Mouse (Mus musculus): ENCODE measurements at regions not wholly inside any gene's neighbourhood (a gene's known extent, or its start where the extent isn't known, plus 50 kb on each side); places are given as distances from the start of the nearest gene placed in this dataset.
A peak's percentile ranks its signal among the peaks of the same experiment; 100 is the strongest.

DNA sequence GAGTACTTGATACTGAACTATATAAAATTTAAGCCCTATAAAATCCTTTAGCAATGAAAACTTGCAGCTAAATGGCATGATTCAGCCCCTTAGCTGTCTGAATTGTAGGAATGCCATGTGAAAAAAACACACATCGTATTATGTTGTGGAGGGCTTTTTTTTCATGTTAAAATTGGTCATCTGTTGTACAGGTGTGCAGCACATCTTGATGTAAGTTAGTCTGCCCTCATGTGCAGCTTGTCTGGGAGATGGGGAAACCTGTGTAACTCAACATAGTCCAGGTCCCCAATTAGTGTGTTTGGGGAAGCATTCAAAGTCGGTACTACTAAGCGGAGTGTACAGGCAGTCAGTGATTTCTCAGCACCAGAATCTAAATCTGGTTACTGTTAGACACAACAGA lies 316.9 kb upstream of the Meox2 start:
- 33% methylated on average over 3 of the region's 3 CpGs for WGBS
- TF ChIP-seq POLR2A (IDR thresholded peaks at IDR 0.05; ENCODE audit: borderline replicate concordance, extremely low read depth, insufficient read depth, insufficient read length): no peak
- no peaks in the 10 kb centered on the region for H3K36me3 ChIP-seq (ENCODE audit: control insufficient read depth, insufficient read depth, low read length)
- H3K27me3 ChIP-seq (ENCODE audit: control insufficient read depth, insufficient read depth, low read length): no peaks in the 10 kb centered on the region
- no peak overlapping the region for H3K27ac ChIP-seq (replicated peaks; ENCODE audit: low read depth, low read length)
- peaks cover 24% of the 10 kb centered on the region for H3K4me1 ChIP-seq (ENCODE audit: control insufficient read depth, insufficient read depth, low read length)
- no peak overlapping the region for H3K4me2 ChIP-seq (replicated peaks; ENCODE audit: low read depth, low read length, severe bottlenecking)
- ATAC-seq (ENCODE audit: low FRiP score, low read depth) (peak; percentile 21; the same call in 1 of the 2 replicates), DNase-seq (ENCODE audit: low spot score) (no peak)
- no peak overlapping the region for H3K9ac ChIP-seq (ENCODE audit: low read depth, low read length, severe bottlenecking)
- no peak overlapping the region for H3K4me3 ChIP-seq (replicated peaks; ENCODE audit: low read length)
- no peaks in the 10 kb centered on the region for H3K9me3 ChIP-seq (ENCODE audit: control insufficient read depth, low read length)

DNA sequence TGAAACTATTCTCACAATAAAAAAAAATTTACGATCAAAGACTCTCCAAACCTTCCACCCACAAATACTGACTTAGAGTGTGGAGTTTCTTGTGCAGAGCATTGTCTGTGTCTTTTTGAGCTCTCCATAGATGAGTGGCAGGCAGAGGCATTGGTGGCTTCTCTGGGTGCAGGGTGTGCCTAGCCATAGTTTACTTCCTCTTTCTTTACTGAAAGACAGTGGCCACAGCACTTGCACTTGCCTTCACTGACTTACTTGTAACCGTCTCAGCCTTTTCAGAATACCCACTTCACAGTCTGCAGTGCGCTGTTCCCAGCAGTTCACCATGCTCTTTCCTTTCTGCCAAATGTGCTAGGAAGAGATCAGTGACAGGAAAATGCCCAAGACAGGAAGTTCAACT lies 316.1 kb upstream of the Meox2 start:
- H3K4me3 ChIP-seq (replicated peaks; ENCODE audit: low read length): no peak overlapping the region
- H3K27me3 ChIP-seq (ENCODE audit: control insufficient read depth, insufficient read depth, low read length): no peaks in the 10 kb centered on the region
- no peak for TF ChIP-seq POLR2A (IDR thresholded peaks at IDR 0.05; ENCODE audit: borderline replicate concordance, extremely low read depth, insufficient read depth, insufficient read length)
- no peak overlapping the region for H3K9ac ChIP-seq (ENCODE audit: low read depth, low read length, severe bottlenecking)
- H3K36me3 ChIP-seq (ENCODE audit: control insufficient read depth, insufficient read depth, low read length): no peaks in the 10 kb centered on the region
- H3K4me2 ChIP-seq (replicated peaks; ENCODE audit: low read depth, low read length, severe bottlenecking): no peak overlapping the region; the same call in 1 of the 2 replicates
- WGBS: 37% methylated on average over 3 of the region's 3 CpGs
- no peaks in the 10 kb centered on the region for H3K9me3 ChIP-seq (ENCODE audit: control insufficient read depth, low read length)
- H3K4me1 ChIP-seq (ENCODE audit: control insufficient read depth, insufficient read depth, low read length): peaks cover 24% of the 10 kb centered on the region
- H3K27ac ChIP-seq (replicated peaks; ENCODE audit: low read depth, low read length): 0 out of 2 replicates have a peak overlapping the region, but pooled peaks have one; percentile 5
- ATAC-seq (ENCODE audit: low FRiP score, low read depth) (no peak), DNase-seq (ENCODE audit: low spot score) (no peak)

DNA sequence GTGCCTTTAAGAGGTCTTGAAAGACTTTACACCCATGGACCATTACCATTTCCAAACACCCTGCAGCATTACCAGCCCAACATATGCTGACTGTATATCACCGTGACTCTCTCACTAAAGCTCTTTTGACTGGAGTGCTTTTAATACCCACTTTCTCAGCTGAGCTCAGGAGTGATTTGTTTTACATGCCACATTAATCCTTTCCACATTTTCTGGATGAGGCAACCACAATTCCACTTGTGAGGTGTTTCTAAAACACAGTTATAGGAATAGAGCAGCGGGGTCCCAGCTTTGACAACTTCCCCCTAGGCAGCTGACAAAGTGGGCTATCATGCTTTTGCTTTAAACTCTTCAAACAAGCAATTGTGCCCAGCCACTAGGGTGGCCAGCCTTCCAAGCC lies 314.5 kb upstream of the Meox2 start:
- TF ChIP-seq POLR2A (IDR thresholded peaks at IDR 0.05; ENCODE audit: borderline replicate concordance, extremely low read depth, insufficient read depth, insufficient read length): no peak
- 8% methylated on average over 2 of the region's 2 CpGs for WGBS
- Histone ChIP-seq H3K27ac (replicated peaks; ENCODE audit: low read depth, low read length) (no peak overlapping the region), H3K4me3 (replicated peaks; ENCODE audit: low read length) (no peak overlapping the region), H3K9ac (ENCODE audit: low read depth, low read length, severe bottlenecking) (no peak overlapping the region), H3K36me3 (ENCODE audit: control insufficient read depth, insufficient read depth, low read length) (no peaks in the 10 kb centered on the region), H3K4me2 (replicated peaks; ENCODE audit: low read depth, low read length, severe bottlenecking) (no peak overlapping the region), H3K9me3 (ENCODE audit: control insufficient read depth, low read length) (no peaks in the 10 kb centered on the region), H3K27me3 (ENCODE audit: control insufficient read depth, insufficient read depth, low read length) (no peaks in the 10 kb centered on the region), H3K4me1 (ENCODE audit: control insufficient read depth, insufficient read depth, low read length) (peaks cover 24% of the 10 kb centered on the region)
- DNase-seq (ENCODE audit: low spot score) (peak; percentile 63), ATAC-seq (ENCODE audit: low FRiP score, low read depth) (peak; percentile 66)

DNA sequence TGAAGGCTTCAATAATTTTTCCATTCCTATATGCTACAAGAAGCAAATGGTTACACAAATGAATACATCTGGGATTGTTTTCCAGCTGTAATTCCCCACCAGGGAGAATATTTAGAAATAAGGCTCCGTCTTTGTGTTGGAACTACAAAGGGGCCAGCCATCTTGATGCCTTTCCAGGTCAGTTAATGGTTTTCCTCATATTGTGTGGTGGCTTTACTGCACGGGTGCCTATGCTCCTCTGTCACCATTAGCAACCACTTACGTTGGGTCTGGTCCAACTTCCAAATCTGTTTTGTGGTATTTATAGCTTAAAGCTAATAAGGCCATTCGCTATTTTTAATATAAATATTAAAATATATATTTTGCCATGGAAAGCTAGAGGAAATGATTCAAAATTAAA lies 312.1 kb upstream of the Meox2 start:
- H3K9ac ChIP-seq (ENCODE audit: low read depth, low read length, severe bottlenecking): no peak overlapping the region
- 28% methylated on average over 4 of the region's 4 CpGs for WGBS
- H3K4me3 ChIP-seq (replicated peaks; ENCODE audit: low read length): no peak overlapping the region
- peak; percentile 38; the same call in 1 of the 2 replicates for ATAC-seq (ENCODE audit: low FRiP score, low read depth)
- no peak overlapping the region for H3K4me2 ChIP-seq (replicated peaks; ENCODE audit: low read depth, low read length, severe bottlenecking)
- no peaks in the 10 kb centered on the region for H3K36me3 ChIP-seq (ENCODE audit: control insufficient read depth, insufficient read depth, low read length)
- no peak for TF ChIP-seq POLR2A (IDR thresholded peaks at IDR 0.05; ENCODE audit: borderline replicate concordance, extremely low read depth, insufficient read depth, insufficient read length)
- H3K4me1 ChIP-seq (ENCODE audit: control insufficient read depth, insufficient read depth, low read length): peaks cover 20% of the 10 kb centered on the region
- H3K27ac ChIP-seq (replicated peaks; ENCODE audit: low read depth, low read length): no peak overlapping the region
- no peaks in the 10 kb centered on the region for H3K9me3 ChIP-seq (ENCODE audit: control insufficient read depth, low read length)
- DNase-seq (ENCODE audit: low spot score): peak; percentile 69
- no peaks in the 10 kb centered on the region for H3K27me3 ChIP-seq (ENCODE audit: control insufficient read depth, insufficient read depth, low read length)

DNA sequence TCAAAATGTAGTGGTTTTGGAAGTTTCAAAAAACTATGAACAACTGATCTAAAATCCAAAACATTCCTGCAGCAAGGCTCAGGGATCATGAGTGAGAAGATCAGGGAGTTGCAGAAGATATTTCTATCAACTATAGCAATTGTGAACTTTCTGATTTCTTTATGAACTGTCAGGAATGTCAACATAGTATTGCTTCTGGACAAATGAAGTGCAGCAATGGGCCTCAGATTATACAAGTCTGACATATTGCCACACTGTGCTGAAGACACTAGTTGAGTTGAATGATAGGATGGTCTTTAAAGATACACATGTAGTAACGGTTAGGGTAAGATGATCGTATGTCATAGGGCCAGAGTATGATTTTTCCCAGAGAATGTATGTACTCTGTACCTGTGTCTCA lies 290.4 kb upstream of the Meox2 start:
- 95% methylated on average over 2 of the region's 2 CpGs for WGBS
- Histone ChIP-seq H3K27me3 (ENCODE audit: control insufficient read depth, insufficient read depth, low read length) (no peaks in the 10 kb centered on the region), H3K9ac (ENCODE audit: low read depth, low read length, severe bottlenecking) (no peak overlapping the region), H3K27ac (replicated peaks; ENCODE audit: low read depth, low read length) (no peak overlapping the region), H3K9me3 (ENCODE audit: control insufficient read depth, low read length) (no peaks in the 10 kb centered on the region), H3K4me1 (ENCODE audit: control insufficient read depth, insufficient read depth, low read length) (no peaks in the 10 kb centered on the region), H3K4me3 (replicated peaks; ENCODE audit: low read length) (no peak overlapping the region), H3K4me2 (replicated peaks; ENCODE audit: low read depth, low read length, severe bottlenecking) (no peak overlapping the region), H3K36me3 (ENCODE audit: control insufficient read depth, insufficient read depth, low read length) (no peaks in the 10 kb centered on the region)
- TF ChIP-seq POLR2A (IDR thresholded peaks at IDR 0.05; ENCODE audit: borderline replicate concordance, extremely low read depth, insufficient read depth, insufficient read length): no peak
- ATAC-seq (ENCODE audit: low FRiP score, low read depth) (no peak), DNase-seq (ENCODE audit: low spot score) (no peak)

DNA sequence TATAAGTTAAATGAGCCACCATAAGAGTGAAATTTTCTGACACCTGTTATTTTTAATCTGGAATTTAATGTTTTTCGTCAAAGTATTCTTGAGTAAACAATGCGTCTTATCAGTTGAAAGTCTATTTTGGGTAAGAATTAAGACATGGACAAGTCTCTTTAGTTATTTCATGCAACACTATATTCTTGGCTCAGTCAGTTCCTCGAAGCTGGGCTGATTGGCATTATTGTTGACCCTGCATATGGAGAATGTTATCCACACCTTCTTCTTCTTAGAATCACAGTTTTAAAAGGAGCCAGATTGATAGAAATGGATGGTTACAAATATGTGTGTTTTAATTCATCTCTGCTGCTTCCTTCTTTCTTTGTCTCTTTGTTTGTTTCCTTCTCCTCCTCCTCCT lies 289.5 kb upstream of the Meox2 start:
- H3K4me3 ChIP-seq (replicated peaks; ENCODE audit: low read length): no peak overlapping the region
- H3K4me1 ChIP-seq (ENCODE audit: control insufficient read depth, insufficient read depth, low read length): no peaks in the 10 kb centered on the region
- WGBS: 82% methylated on average over 3 of the region's 3 CpGs
- H3K36me3 ChIP-seq (ENCODE audit: control insufficient read depth, insufficient read depth, low read length): no peaks in the 10 kb centered on the region
- DNase-seq (ENCODE audit: low spot score): no peak
- H3K27ac ChIP-seq (replicated peaks; ENCODE audit: low read depth, low read length): no peak overlapping the region
- no peaks in the 10 kb centered on the region for H3K27me3 ChIP-seq (ENCODE audit: control insufficient read depth, insufficient read depth, low read length)
- no peak for TF ChIP-seq POLR2A (IDR thresholded peaks at IDR 0.05; ENCODE audit: borderline replicate concordance, extremely low read depth, insufficient read depth, insufficient read length)
- H3K9ac ChIP-seq (ENCODE audit: low read depth, low read length, severe bottlenecking): no peak overlapping the region
- H3K9me3 ChIP-seq (ENCODE audit: control insufficient read depth, low read length): no peaks in the 10 kb centered on the region
- no peak for ATAC-seq (ENCODE audit: low FRiP score, low read depth)
- no peak overlapping the region for H3K4me2 ChIP-seq (replicated peaks; ENCODE audit: low read depth, low read length, severe bottlenecking)
